Mouse (Mus musculus) ES-E14 (cell line): ENCODE data around the gene Tex33. TPM values are rescaled to one million over a fixed set of nuclear protein-coding genes. Genes with fewer than 3 reads are reported as not detected.

Experiments
- DNase-seq: peaks from one replicate; pipeline ENCODE4 v3.0.0-alpha.2; 2013; ENCODE audit warnings: low read depth, low spot score
- H3K27ac ChIP-seq: 2 replicates; pipeline ENCODE4 v1.5.1; 2012; ENCODE audit warnings: low read depth, mild to moderate bottlenecking, low read length, moderate library complexity, mixed read lengths; ENCODE audit not compliant: poor library complexity, insufficient read depth, severe bottlenecking
- H3K36me3 ChIP-seq: 2 replicates; pipeline ENCODE4 v1.6.1; 2012; ENCODE audit warnings: mild to moderate bottlenecking, low read length, moderate library complexity, mixed read lengths; ENCODE audit not compliant: control insufficient read depth, poor library complexity, insufficient read depth, severe bottlenecking
- H3K4me1 ChIP-seq, 2 experiments: fragments of 150-350 bp in 1 of 2; sonication (generic) in 1 of 2; 2 replicates each; pipeline ENCODE4 v1.6.1; 2012; ENCODE audit warnings: low read length in 2 of 2, mild to moderate bottlenecking in 1 of 2, mixed read lengths in 1 of 2; ENCODE audit not compliant: control insufficient read depth in 2 of 2, insufficient read depth in 2 of 2, poor library complexity in 1 of 2
- H3K4me3 ChIP-seq, 2 experiments: fragments of 150-350 bp in 1 of 2; sonication (generic) in 1 of 2; 2 replicates each; pipeline ENCODE4 v1.5.1; 2012; ENCODE audit warnings: low read length in 2 of 2, low read depth in 1 of 2, mild to moderate bottlenecking in 1 of 2, mixed read lengths in 1 of 2; ENCODE audit not compliant: insufficient read depth in 1 of 2, poor library complexity in 1 of 2, severe bottlenecking in 1 of 2
- H3K9ac ChIP-seq: 2 replicates; pipeline ENCODE4 v1.6.1; 2012; ENCODE audit warnings: low read depth, mild to moderate bottlenecking, low read length, mixed read lengths; ENCODE audit not compliant: poor library complexity, insufficient read depth, severe bottlenecking
- H3K9me3 ChIP-seq: fragments of 150-350 bp; sonication (generic); 2 replicates; pipeline ENCODE4 v1.6.1; 2012; ENCODE audit warnings: low read depth, mild to moderate bottlenecking, low read length; ENCODE audit not compliant: control insufficient read depth, insufficient read depth
- CHD2 ChIP-seq: IDR thresholded peaks from 2 replicates; pipeline ENCODE4 v1.6.1; 2014; ENCODE audit warnings: mild to moderate bottlenecking, low read depth, low read length, inconsistent platforms
- HCFC1 ChIP-seq: IDR thresholded peaks from 2 replicates; pipeline ENCODE4 v1.6.1; 2012; ENCODE audit warnings: low read length, inconsistent platforms, borderline replicate concordance; ENCODE audit not compliant: insufficient read depth
- MAFK ChIP-seq: IDR thresholded peaks from 2 replicates; pipeline ENCODE4 v1.6.1; 2014; ENCODE audit warnings: mild to moderate bottlenecking, low read depth, low read length, inconsistent platforms; ENCODE audit not compliant: insufficient read depth
- ZC3H11A ChIP-seq: IDR thresholded peaks from 2 replicates; pipeline ENCODE4 v1.6.1; 2012; ENCODE audit warnings: low read depth, mild to moderate bottlenecking, inconsistent platforms, low read length, borderline replicate concordance
- ZNF384 ChIP-seq: IDR thresholded peaks from 2 replicates; pipeline ENCODE4 v1.6.1; 2012; ENCODE audit warnings: low read depth, low read length, inconsistent platforms
- in situ Hi-C, 2 experiments: fragments of 600-800 bp; cut with MboI; formaldehyde crosslinking; loops; one replicate each; pipeline ENCODE4 v1.15.1; 2025; ENCODE audit warnings: low sequenced_read_pairs in 2 of 2, inconsistent platforms in 1 of 2; ENCODE audit not compliant: unreplicated experiment in 2 of 2
- total RNA-seq: library from RNA; depleted of rRNA; stranded (reverse); fragments of 300-350 nt; gene quantifications from 2 replicates; pipeline ENCODE4 v1.2.3, GENCODE M21; 2012; rRNA removed

Tex33 gene
- total RNA-seq: not detected in 2 replicates

DNA sequence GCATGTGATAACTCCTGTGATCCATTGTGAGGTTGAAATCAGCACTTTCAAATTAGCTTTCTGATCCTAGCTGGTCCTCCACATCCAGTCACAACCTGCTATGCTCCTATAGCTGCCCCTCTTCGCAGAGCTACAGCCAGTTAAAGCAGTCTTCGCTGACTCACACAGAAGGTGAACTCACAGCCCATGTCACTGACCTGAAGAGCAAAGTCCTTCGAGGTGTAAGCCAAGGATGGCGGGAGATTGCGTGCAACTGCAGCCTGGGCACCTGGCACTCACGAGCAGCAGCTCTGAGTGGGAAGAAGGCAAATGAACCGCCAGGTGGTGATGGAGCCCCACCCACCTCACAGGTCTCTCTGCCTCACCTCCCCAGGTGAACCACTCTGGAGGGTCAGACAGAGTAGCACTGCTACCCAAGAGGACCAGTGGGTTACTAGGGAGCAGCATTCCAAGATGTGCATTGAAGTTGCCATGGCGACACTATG is at the start of gene Tex33:
Tex33 (minus strand) TSS at position 435 of the 485 bp plus-strand sequence.
- Histone ChIP-seq H3K36me3 (peaks cover 2% of the 10 kb centered on the region; the same call in 1 of the 2 replicates), H3K4me3 (no peak within 1 kb of the TSS), H3K4me1 (peaks cover 2 to 3% of the 10 kb centered on the region in 2 experiments; a peak in 1 of 4 replicates), H3K27ac (no peak within 1 kb of the TSS), H3K9me3 (no peaks in the 10 kb centered on the region), H3K9ac (no peak within 1 kb of the TSS)
- no peak for DNase-seq
- TF ChIP-seq HCFC1 (no peak), ZNF384 (no peak), ZC3H11A (no peak), MAFK (no peak), CHD2 (no peak)
- in situ Hi-C loops: no loop called here

DNA sequence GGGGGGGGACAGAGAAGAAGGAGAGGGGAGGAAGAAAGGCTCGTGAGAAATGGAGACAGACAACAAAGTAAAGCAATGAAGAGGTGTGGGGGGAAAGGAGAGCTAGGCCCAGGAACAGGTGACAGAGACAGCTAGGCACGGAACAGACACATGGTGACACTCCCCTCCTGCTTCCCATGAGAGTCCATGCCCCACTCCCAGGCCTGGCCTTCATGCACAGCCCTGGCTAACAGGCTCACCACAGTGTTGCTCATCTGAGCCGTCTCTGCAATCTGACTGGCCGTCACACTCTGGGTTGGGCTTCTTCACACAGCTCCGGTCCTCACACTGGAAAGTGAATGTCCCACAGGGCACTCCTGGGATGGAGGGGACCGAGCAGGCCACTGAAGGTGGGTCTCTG is 48.1 kb upstream of the Tex33 start:
- H3K4me1 ChIP-seq: peaks cover 3 to 4% of the 10 kb centered on the region in 2 experiments; a peak in 2 of 4 replicates

GRCm38 (mm10) chr15:78442231-78442630 is 46.5 kb upstream of the Tex33 start:
- peaks cover 0 to 9% of the 10 kb centered on the region in 2 experiments; a peak in 2 of 4 replicates for H3K4me1 ChIP-seq
- in situ Hi-C loops: no loop called here

More for the DNA sequence above, 48.1 kb upstream of the Tex33 start:
- TF ChIP-seq HCFC1: no peak
- no peak for TF ChIP-seq ZNF384
- TF ChIP-seq ZC3H11A: no peak
- no peak for TF ChIP-seq CHD2
- TF ChIP-seq MAFK: no peak
- DNase-seq: no peak
- H3K9ac ChIP-seq: no peak overlapping the region
- in situ Hi-C loops: no loop called here
- H3K36me3 ChIP-seq: no peaks in the 10 kb centered on the region
- no peak overlapping the region for H3K4me3 ChIP-seq
- no peak overlapping the region for H3K27ac ChIP-seq
- H3K9me3 ChIP-seq: no peaks in the 10 kb centered on the region

DNA sequence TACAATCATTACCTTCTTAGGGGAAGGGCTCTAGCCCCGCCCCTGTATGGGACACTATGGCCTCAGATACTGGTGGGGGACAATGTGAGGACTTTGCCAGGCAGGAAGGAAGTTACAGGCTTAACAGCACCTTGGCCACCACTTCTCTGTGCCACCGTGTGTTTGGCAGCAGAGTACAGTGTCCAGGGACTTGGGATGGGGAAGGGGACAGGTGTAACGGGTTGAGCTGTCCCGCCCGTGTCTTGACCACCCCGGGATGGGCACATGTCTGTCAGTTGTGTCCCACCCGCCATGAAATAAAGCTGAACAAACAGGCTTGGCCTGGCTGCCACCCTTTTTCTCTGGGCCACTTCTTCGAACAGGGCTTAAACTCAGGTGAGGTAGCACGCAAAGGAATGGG is 43.3 kb upstream of the Tex33 start:
- H3K4me1 ChIP-seq: peaks cover 0 to 18% of the 10 kb centered on the region in 2 experiments; a peak in 2 of 4 replicates
- H3K9me3 ChIP-seq: no peaks in the 10 kb centered on the region
- no peak for DNase-seq
- H3K9ac ChIP-seq: no peak overlapping the region
- peaks cover 8% of the 10 kb centered on the region; the same call in 1 of the 2 replicates for H3K36me3 ChIP-seq
- in situ Hi-C loops: no loop called here
- H3K27ac ChIP-seq: no peak overlapping the region
- no peak overlapping the region; a peak in 1 of 4 replicates for H3K4me3 ChIP-seq
- TF ChIP-seq ZNF384: no peak
- no peak for TF ChIP-seq HCFC1
- no peak for TF ChIP-seq ZC3H11A
- TF ChIP-seq MAFK: no peak
- no peak for TF ChIP-seq CHD2

More at GRCm38 (mm10) chr15:78442231-78442630, 46.5 kb upstream of the Tex33 start:
- Histone ChIP-seq H3K9ac (no peak overlapping the region), H3K9me3 (no peaks in the 10 kb centered on the region), H3K36me3 (no peaks in the 10 kb centered on the region), H3K27ac (no peak overlapping the region), H3K4me3 (no peak overlapping the region)
- no peak for DNase-seq
- no peak for TF ChIP-seq CHD2
- no peak for TF ChIP-seq ZNF384
- TF ChIP-seq MAFK: no peak
- no peak for TF ChIP-seq HCFC1
- no peak for TF ChIP-seq ZC3H11A

GRCm38 (mm10) chr15:78438505-78438904 is 42.8 kb upstream of the Tex33 start:
- peaks cover 13% of the 10 kb centered on the region; the same call in 1 of the 2 replicates for H3K36me3 ChIP-seq
- no peaks in the 10 kb centered on the region for H3K9me3 ChIP-seq
- H3K27ac ChIP-seq: no peak overlapping the region
- H3K4me1 ChIP-seq: peaks cover 0 to 18% of the 10 kb centered on the region in 2 experiments; a peak in 2 of 4 replicates
- H3K4me3 ChIP-seq: no peak overlapping the region
- no peak for TF ChIP-seq ZC3H11A
- TF ChIP-seq CHD2: no peak
- TF ChIP-seq ZNF384: no peak
- TF ChIP-seq MAFK: no peak
- TF ChIP-seq HCFC1: no peak
- H3K9ac ChIP-seq: no peak overlapping the region
- in situ Hi-C loops: no loop called here
- DNase-seq: no peak
